Mouse (Mus musculus) ES-Bruce4 (cell line): ENCODE measurements at regions not wholly inside any gene's neighbourhood (a gene's known extent, or its start where the extent isn't known, plus 50 kb on each side); places are given as distances from the start of the nearest gene placed in this dataset.

Experiments used
- CTCF ChIP-seq: IDR thresholded peaks from one replicate; pipeline ENCODE4 v1.8.1; 2011; ENCODE audit warnings: low read depth, low read length
- EP300 ChIP-seq: IDR thresholded peaks from 2 replicates; pipeline ENCODE4 v1.6.1; 2011; ENCODE audit warnings: low read depth, low read length; ENCODE audit not compliant: insufficient read depth
- POLR2A ChIP-seq: IDR thresholded peaks from one replicate; pipeline ENCODE4 v1.8.1; 2011; ENCODE audit warnings: low read length; ENCODE audit not compliant: insufficient read depth

DNA sequence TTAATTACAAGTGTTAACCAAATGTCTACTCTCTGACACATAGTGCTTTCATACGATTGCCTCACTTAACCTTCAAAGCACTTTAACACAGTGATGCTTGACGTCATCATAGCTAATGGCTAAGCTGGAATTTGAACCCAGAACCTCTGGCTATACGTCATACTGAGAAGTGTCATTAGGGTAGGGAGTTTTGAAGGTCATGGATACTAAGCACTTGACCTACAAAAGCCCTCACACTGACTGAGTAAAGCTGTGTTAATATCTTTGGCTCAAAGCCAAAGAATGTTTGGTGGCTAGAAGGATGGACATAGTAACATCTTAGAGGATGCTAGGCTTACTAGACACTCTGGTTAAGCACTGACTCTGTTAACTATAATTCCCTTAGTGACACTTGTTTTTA lies 106.9 kb upstream of the Tmtc1 start:
- TF ChIP-seq CTCF (no peak), POLR2A (no peak), EP300 (no peak)
